Comparison of ENCODE assay signal across 26 mouse cellular contexts in genomic region chr5:77100691-77101090, GRCm38 (mm10). TPM values are rescaled to one million over a fixed set of nuclear protein-coding genes. Genes with fewer than 3 reads are reported as not detected.
DNase-seq lines count a peak whose midpoint lies in the region; ATAC-seq and TF ChIP-seq lines count a peak whose summit lies in the region.
"Had no signal": no experiment of that assay in that cellular context is flagged by ENCODE, and none has a peak within 500 bp of the region (broad histone marks: within the 10 kb centered on the region; RNA-seq: fewer than 3 reads in every experiment).

No protein-coding gene starts in this region.

- no peak for ATAC-seq in heart, postnatal 0 days (ENCODE audit: insufficient read depth, low read depth)
- ATAC-seq in heart, embryonic 11.5 days (replicated peaks; ENCODE audit: insufficient number of reproducible peaks, low FRiP score, low TSS enrichment) = no peak
- ATAC-seq: forebrain, embryonic 16.5 days; Patski had no signal

- no peak overlapping the region for H3K4me2 ChIP-seq in heart, postnatal 0 days (ENCODE audit: low read depth, low read length)
- H3K4me2 ChIP-seq in heart, embryonic 11.5 days = no peak overlapping the region
- H3K4me2 ChIP-seq: embryonic facial prominence, embryonic 12.5 days; embryonic facial prominence, embryonic 15.5 days; hindbrain, embryonic 12.5 days; hindbrain, embryonic 15.5 days had no signal

- no peaks in the 10 kb centered on the region for H3K9me3 ChIP-seq in heart, postnatal 0 days (replicated peaks; ENCODE audit: control insufficient read depth, low read length)
- H3K9me3 ChIP-seq in heart, embryonic 11.5 days (replicated peaks; ENCODE audit: control insufficient read depth, low read length) = no peaks in the 10 kb centered on the region
- H3K9me3 ChIP-seq: embryonic facial prominence, embryonic 12.5 days; embryonic facial prominence, embryonic 15.5 days; G1E; heart, embryonic 10.5 days; hindbrain, embryonic 12.5 days; hindbrain, embryonic 15.5 days had no signal

- H3K9ac ChIP-seq in heart, postnatal 0 days (replicated peaks; ENCODE audit: low read depth, low read length) = no peak overlapping the region
- no peak overlapping the region for H3K9ac ChIP-seq in heart, embryonic 11.5 days (ENCODE audit: low read depth, low read length)
- H3K9ac ChIP-seq: embryonic facial prominence, embryonic 12.5 days; embryonic facial prominence, embryonic 15.5 days; hindbrain, embryonic 12.5 days; hindbrain, embryonic 15.5 days had no signal

- H3K4me3 ChIP-seq in heart, postnatal 0 days (ENCODE audit: low read depth, low read length) = no peak overlapping the region
- no peak overlapping the region for H3K4me3 ChIP-seq in heart, embryonic 11.5 days (ENCODE audit: low read depth, low read length)
- no peak overlapping the region for H3K4me3 ChIP-seq in brown adipose tissue, adult 24 weeks (ENCODE audit: insufficient read depth, low read depth, low read length)
- no peak overlapping the region for H3K4me3 ChIP-seq in small intestine, adult 2 months (ENCODE audit: low read depth, low read length)
- H3K4me3 ChIP-seq: embryonic facial prominence, embryonic 12.5 days; embryonic facial prominence, embryonic 15.5 days; heart, adult 2 months; heart, embryonic 10.5 days; hindbrain, embryonic 12.5 days; hindbrain, embryonic 15.5 days had no signal

- peaks cover 44% of the 10 kb centered on the region for H3K4me1 ChIP-seq in heart, postnatal 0 days (ENCODE audit: control insufficient read depth, insufficient read depth)
- peaks cover 37% of the 10 kb centered on the region for H3K4me1 ChIP-seq in heart, embryonic 11.5 days (ENCODE audit: control insufficient read depth, insufficient read depth, low read length)
- H3K4me1 ChIP-seq in brown adipose tissue, adult 24 weeks (ENCODE audit: control insufficient read depth, insufficient read depth, insufficient read length, low read length) = peaks cover 9% of the 10 kb centered on the region
- peaks cover 27% of the 10 kb centered on the region; the same call in 1 of the 2 replicates for H3K4me1 ChIP-seq in small intestine, adult 2 months (ENCODE audit: control insufficient read depth, insufficient read depth, insufficient read length, low read length)
- H3K4me1 ChIP-seq: embryonic facial prominence, embryonic 15.5 days had no signal

- no peak for TF ChIP-seq EP300 in heart, postnatal 0 days (IDR thresholded peaks at IDR 0.05; ENCODE audit: low read depth)

- H3K27me3 ChIP-seq in heart, postnatal 0 days (ENCODE audit: control insufficient read depth, insufficient read depth, low read length) = no peaks in the 10 kb centered on the region
- H3K27me3 ChIP-seq in heart, embryonic 11.5 days (ENCODE audit: control insufficient read depth, insufficient read depth, low read length) = 0 out of 2 replicates have a peak, but pooled peaks cover 4% of the 10 kb centered on the region
- H3K27me3 ChIP-seq in small intestine, adult 2 months (ENCODE audit: control insufficient read depth, insufficient read depth, low read length) = no peaks in the 10 kb centered on the region
- H3K27me3 ChIP-seq: CH12.LX had no signal

- intact Hi-C loops in heart, postnatal 14 days (cut with DNase I) = no loop called here

- no peak for TF ChIP-seq CTCF in heart, postnatal 0 days (IDR thresholded peaks at IDR 0.05; ENCODE audit: low read depth)
- TF ChIP-seq CTCF in small intestine, adult 2 months (IDR thresholded peaks at IDR 0.05; ENCODE audit: extremely low read depth, insufficient read length, insufficient replicate concordance, low read depth, low read length) = no peak

- no peaks in the 10 kb centered on the region for H3K36me3 ChIP-seq in heart, postnatal 0 days (replicated peaks; ENCODE audit: control insufficient read depth, insufficient read depth, low read length)
- H3K36me3 ChIP-seq in heart, embryonic 11.5 days (ENCODE audit: control insufficient read depth, insufficient read depth, low read length) = no peaks in the 10 kb centered on the region
- no peaks in the 10 kb centered on the region for H3K36me3 ChIP-seq in small intestine, adult 2 months (ENCODE audit: control insufficient read depth, insufficient read depth, low read length)
- H3K36me3 ChIP-seq: embryonic facial prominence, embryonic 12.5 days; embryonic facial prominence, embryonic 15.5 days; G1E; heart, embryonic 10.5 days; hindbrain, embryonic 12.5 days; hindbrain, embryonic 15.5 days had no signal

- TF ChIP-seq POLR2A in small intestine, adult 2 months (IDR thresholded peaks at IDR 0.05; ENCODE audit: low read depth, low read length) = no peak

- peak; percentile 85 for DNase-seq in heart, adult 11 months
- DNase-seq in heart, postnatal 14 days = no peak
- DNase-seq in heart, postnatal 0 days (ENCODE audit: low spot score) = no peak
- no peak for DNase-seq in left cerebral cortex, adult 9 months (ENCODE audit: low spot score in 2 of 2)
- DNase-seq: adrenal gland, postnatal 10 days; adrenal gland, postnatal 36 days; B cell, adult 2 months; cerebellum, adult 11 months; cerebellum, adult 2 months; cerebellum, adult 9-11 months; cerebellum, postnatal 25 days; gastrocnemius, postnatal 25 days; heart, adult 2 months; kidney, adult 18-20 months had no signal

- WGBS in heart, postnatal 0 days = 82% methylated on average over 6 of the region's 6 CpGs
- 76% methylated on average over 6 of the region's 6 CpGs for WGBS in heart, embryonic 11.5 days (ENCODE audit: insufficient replicate concordance)
- 77% methylated on average over 6 of the region's 6 CpGs for WGBS in small intestine, adult 2 months

- 0 out of 2 replicates have a peak overlapping the region, but pooled peaks have one; percentile 23 for H3K27ac ChIP-seq in heart, postnatal 0 days (ENCODE audit: low read depth)
- H3K27ac ChIP-seq in heart, embryonic 11.5 days (ENCODE audit: low read depth, low read length) = no peak overlapping the region
- peak overlapping the region; percentile 24 for H3K27ac ChIP-seq in brown adipose tissue, adult 24 weeks (replicated peaks; ENCODE audit: low read depth, low read length)
- H3K27ac ChIP-seq in small intestine, adult 2 months (ENCODE audit: insufficient read depth, low read depth, low read length) = 0 out of 2 replicates have a peak overlapping the region, but pooled peaks have one; percentile 73
- H3K27ac ChIP-seq: embryonic facial prominence, embryonic 12.5 days; embryonic facial prominence, embryonic 15.5 days; hindbrain, embryonic 12.5 days; hindbrain, embryonic 15.5 days had no signal

RNA-seq across cellular contexts. Expression of gene Hopx, which starts 14.2 kb away (rescaled TPM):
- 100 to 1,000 TPM; 496 to 513 TPM for total RNA-seq in heart, postnatal 14 days (2021)
- total RNA-seq in heart, postnatal 0 days (2014; rRNA removed; ENCODE audit: low replicate concordance) = 510 and 558 TPM in 2 replicates
- 41.0 and 42.6 TPM in 2 replicates for polyA plus RNA-seq in heart, postnatal 0 days (2015; fragmentation: Nextera tagmentation; extraction: Ambion mirVana)
- 13.0 and 19.7 TPM in 2 replicates for polyA plus RNA-seq in heart, embryonic 11.5 days (2014; fragmentation: Nextera tagmentation; extraction: Ambion mirVana)
- polyA plus RNA-seq in brown adipose tissue, adult 24 weeks (2012; ENCODE audit: insufficient read depth, insufficient read length, missing spikeins) = 5.0 and 10.8 TPM in 2 replicates
- polyA plus RNA-seq in small intestine, adult 2 months (2012; rRNA removed) = 72.0 and 80.7 TPM in 2 replicates
- total RNA-seq: G1E had no signal
- polyA plus RNA-seq: G1E, Patski had no signal
